Mouse (Mus musculus): Measurements from ENCODE around the gene Dpf2. TPM values are rescaled to one million over a fixed set of nuclear protein-coding genes. Genes with fewer than 3 reads are reported as not detected.

Dpf2 gene
- total RNA-seq, 2 experiments from 2014 or later = 75.8 to 96.2 TPM

Other genes with a start within 250 kb of the Dpf2 start
- 10 to 100 TPM; 19.5 to 29.0 TPM for gene Sipa1, start 249.3 kb downstream of the Dpf2 start, total RNA-seq (2021)
- gene Map3k11, start 224.3 kb downstream of the Dpf2 start, total RNA-seq (2021) = 10 to 100 TPM; 26.0 to 29.5 TPM
- 10 to 100 TPM; 15.7 to 16.8 TPM for gene Pcnx3, start 224.1 kb downstream of the Dpf2 start, total RNA-seq (2021)
- gene Kcnk7, start 208.6 kb downstream of the Dpf2 start, total RNA-seq (2021) = not detected
- gene Ehbp1l1, start 186.7 kb downstream of the Dpf2 start, total RNA-seq (2021) = 100 to 1,000 TPM; 135 to 136 TPM
- 10 to 100 TPM; 29.3 to 32.6 TPM for gene Fam89b, start 183.4 kb downstream of the Dpf2 start, total RNA-seq (2021)
- gene Ltbp3, start 172.1 kb downstream of the Dpf2 start, total RNA-seq (2021) = 10 to 100 TPM; 36.5 to 42.2 TPM
- gene Scyl1, start 141.6 kb downstream of the Dpf2 start, total RNA-seq (2021) = 10 to 100 TPM; 69.0 to 72.9 TPM
- 10 to 100 TPM; 11.4 to 11.7 TPM for gene Frmd8, start 37.7 kb downstream of the Dpf2 start, total RNA-seq (2021)
- gene Slc25a45, start 35.2 kb downstream of the Dpf2 start, total RNA-seq (2021) = 1 to 10 TPM; 3.4 to 4.2 TPM
- under 1 TPM; 0.57 to 0.64 TPM for gene Tigd3, start 18.9 kb downstream of the Dpf2 start, total RNA-seq (2021)
- 1 to 10 TPM; 9.3 to 9.5 TPM for gene Cdc42ep2, start 11.8 kb upstream of the Dpf2 start, total RNA-seq (2021)
- gene Pola2, start 51.2 kb upstream of the Dpf2 start, total RNA-seq (2021) = 10 to 100 TPM; 10.6 to 10.9 TPM
- gene Slc22a20, start 73.1 kb upstream of the Dpf2 start, total RNA-seq (2021) = not detected
- gene Capn1, start 102.9 kb upstream of the Dpf2 start, total RNA-seq (2021) = 10 to 100 TPM; 34.7 to 35.2 TPM
- 10 to 100 TPM; 19.4 to 26.4 TPM for gene Syvn1, start 133.6 kb upstream of the Dpf2 start, total RNA-seq (2021)
- gene Mrpl49, start 144.8 kb upstream of the Dpf2 start, total RNA-seq (2021) = 10 to 100 TPM; 36.2 to 39.7 TPM
- 100 to 1,000 TPM; 556 to 559 TPM for gene Fau, start 144.8 kb upstream of the Dpf2 start, total RNA-seq (2021)
- 10 to 100 TPM; 11.3 to 11.5 TPM for gene Znhit2, start 148.2 kb upstream of the Dpf2 start, total RNA-seq (2021)
- gene Tm7sf2, start 155.4 kb upstream of the Dpf2 start, total RNA-seq (2021) = 1 to 10 TPM; 3.0 to 3.7 TPM
- 10 to 100 TPM; 23.9 to 25.0 TPM for gene Vps51, start 164.2 kb upstream of the Dpf2 start, total RNA-seq (2021)
- gene Tmem262, start 167.0 kb upstream of the Dpf2 start, total RNA-seq (2021) = not detected
- gene Gm28374, start 169.2 kb upstream of the Dpf2 start, total RNA-seq (2021) = not detected
- gene Zfpl1, start 171.9 kb upstream of the Dpf2 start, total RNA-seq (2021) = 10 to 100 TPM; 17.0 to 17.9 TPM
- gene Cdca5, start 172.0 kb upstream of the Dpf2 start, total RNA-seq (2021) = under 1 TPM; 0.19 TPM
- not detected for gene AC131692.1, start 181.4 kb upstream of the Dpf2 start, total RNA-seq (2021)
- gene Naaladl1, start 192.8 kb upstream of the Dpf2 start, total RNA-seq (2021) = not detected
- gene Sac3d1, start 205.6 kb upstream of the Dpf2 start, total RNA-seq (2021) = 1 to 10 TPM; 8.5 to 8.8 TPM
- 10 to 100 TPM; 12.8 to 13.3 TPM for gene Snx15, start 215.3 kb upstream of the Dpf2 start, total RNA-seq (2021)
- gene Batf2, start 228.0 kb upstream of the Dpf2 start, total RNA-seq (2021) = under 1 TPM; 0.69 to 0.89 TPM
- 10 to 100 TPM; 57.7 to 67.5 TPM for gene Arl2, start 228.5 kb upstream of the Dpf2 start, total RNA-seq (2021)

Data from heart, postnatal 36 days (tissue).